Mouse (Mus musculus) liver, embryonic 16.5 days (tissue): ENCODE measurements around the gene Brf1. TPM values are rescaled to one million over a fixed set of nuclear protein-coding genes. Genes with fewer than 3 reads are reported as not detected.

Source experiments
- ATAC-seq: fragments of 200-750 bp; cut with Nextera tagmentation; 2 replicates; pipeline ENCODE4 v1.8.0; 2017; ENCODE audit warnings: low read depth, mild to moderate bottlenecking, moderate number of reproducible peaks, moderate library complexity
- H3K27ac ChIP-seq: fragments of 300-500 bp; sonication (generic); 2 replicates; pipeline ENCODE4 v1.5.1; 2014; ENCODE audit warnings: mild to moderate bottlenecking, low read length
- H3K27me3 ChIP-seq: fragments of 300-500 bp; sonication (generic); 2 replicates; pipeline ENCODE4 v1.6.1; 2014; ENCODE audit warnings: low read depth, low read length, mixed read lengths; ENCODE audit not compliant: control insufficient read depth, insufficient read depth
- H3K36me3 ChIP-seq: fragments of 300-500 bp; sonication (generic); 2 replicates; pipeline ENCODE4 v1.6.1; 2014; ENCODE audit warnings: mild to moderate bottlenecking; ENCODE audit not compliant: control insufficient read depth, insufficient read depth
- H3K4me1 ChIP-seq: fragments of 300-500 bp; sonication (generic); 2 replicates; pipeline ENCODE4 v1.6.1; 2014; ENCODE audit warnings: low read depth, low read length, mixed read lengths; ENCODE audit not compliant: control insufficient read depth
- H3K4me2 ChIP-seq: fragments of 300-500 bp; sonication (generic); 2 replicates; pipeline ENCODE4 v1.6.1; 2014; ENCODE audit warnings: low read depth, low read length, mixed read lengths
- H3K4me3 ChIP-seq: fragments of 300-500 bp; sonication (generic); 2 replicates; pipeline ENCODE4 v1.5.1; 2014; ENCODE audit warnings: low read depth, mild to moderate bottlenecking, low read length
- H3K9ac ChIP-seq: fragments of 300-500 bp; sonication (generic); 2 replicates; pipeline ENCODE4 v1.6.1; 2014; ENCODE audit warnings: low read depth, low read length
- H3K9me3 ChIP-seq: fragments of 300-500 bp; sonication (generic); replicated peaks from 2 replicates; pipeline ENCODE4 v1.6.1; 2016; ENCODE audit warnings: low read length; ENCODE audit not compliant: control insufficient read depth
- WGBS: fragments of 180-500 bp; shearing (Covaris S2); extraction: QIAGEN DNeasy Blood & Tissue Kit; methylation state at CpG from one replicate; pipeline ENCODE4 v1.1.7; 2014; ENCODE audit not compliant: insufficient replicate concordance; 5-methylcytosine and 5-hydroxymethylcytosine counted together
- polyA plus RNA-seq: library from polyadenylated mRNA; unstranded; fragments of >200 nt; fragmentation: Nextera tagmentation; extraction: Ambion mirVana; gene quantifications from 2 replicates; pipeline ENCODE4 v1.2.1, GENCODE M21; 2015

Brf1 gene
- polyA plus RNA-seq, 1 experiment from 2014 or later, result 25.7 TPM

GRCm38 (mm10) chr12:112976371-112977073 lies 24.0 kb downstream of the Brf1 start, which contains the start of gene Btbd6:
Gene Btbd6 (plus strand): TSS chr12:112976482.
- H3K4me2 ChIP-seq, result peak within 1 kb of the TSS; percentile 80
- H3K9ac ChIP-seq, result peak within 1 kb of the TSS; percentile 71
- peak within 1 kb of the TSS; percentile 73 for H3K4me3 ChIP-seq
- no peaks in the 10 kb centered on the region for H3K9me3 ChIP-seq
- ATAC-seq, result peak; percentile 90
- no peaks in the 10 kb centered on the region for H3K27me3 ChIP-seq
- WGBS, result under 1% methylated on average over 64 of the region's 80 CpGs
- H3K27ac ChIP-seq, result peak within 1 kb of the TSS; percentile 60
- peaks cover 17% of the 10 kb centered on the region for H3K36me3 ChIP-seq
- H3K4me1 ChIP-seq, result peaks cover 13% of the 10 kb centered on the region

GRCm38 (mm10) chr12:112974736-112975135 lies 25.8 kb downstream of the Brf1 start:
- ATAC-seq, result no peak

GRCm38 (mm10) chr12:112969616-112970015 lies 30.9 kb downstream of the Brf1 start:
- no peaks in the 10 kb centered on the region for H3K27me3 ChIP-seq
- H3K4me2 ChIP-seq, result no peak overlapping the region
- no peak overlapping the region for H3K4me3 ChIP-seq
- WGBS, result 58% methylated on average over 6 of the region's 6 CpGs
- no peak for ATAC-seq
- H3K9me3 ChIP-seq, result no peaks in the 10 kb centered on the region
- peaks cover 46% of the 10 kb centered on the region for H3K36me3 ChIP-seq
- H3K4me1 ChIP-seq, result no peaks in the 10 kb centered on the region
- H3K27ac ChIP-seq, result no peak overlapping the region
- H3K9ac ChIP-seq, result no peak overlapping the region

More at GRCm38 (mm10) chr12:112974736-112975135, 25.8 kb downstream of the Brf1 start:
- Histone ChIP-seq H3K27me3 (no peaks in the 10 kb centered on the region), H3K27ac (no peak overlapping the region), H3K4me1 (peaks cover 13% of the 10 kb centered on the region), H3K9ac (no peak overlapping the region), H3K9me3 (no peaks in the 10 kb centered on the region), H3K36me3 (peaks cover 19% of the 10 kb centered on the region), H3K4me2 (no peak overlapping the region), H3K4me3 (no peak overlapping the region)
- 78% methylated on average over 9 of the region's 9 CpGs for WGBS

DNA sequence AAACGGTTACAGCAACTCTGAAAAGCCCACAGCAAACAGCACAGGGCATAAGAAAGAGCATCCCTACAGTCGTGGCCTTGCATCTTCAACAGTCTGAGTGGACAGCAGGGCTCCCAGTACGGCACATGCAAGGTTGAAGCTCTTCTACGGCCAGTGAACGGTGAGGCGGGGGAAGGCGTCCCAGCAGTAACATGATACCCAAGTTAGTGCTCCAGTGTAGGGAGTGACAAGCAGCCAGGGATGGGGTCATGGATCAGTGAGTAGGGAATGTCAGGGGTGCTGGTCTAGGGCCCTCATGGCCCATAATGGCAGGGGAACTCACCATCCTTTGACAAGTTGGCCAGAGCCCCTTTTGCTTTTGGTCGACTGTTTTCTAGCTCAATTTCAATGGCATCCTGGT lies 31.6 kb downstream of the Brf1 start:
- ATAC-seq, result no peak
- H3K4me3 ChIP-seq, result no peak overlapping the region
- no peak overlapping the region for H3K4me2 ChIP-seq
- WGBS, result 85% methylated on average over 8 of the region's 8 CpGs
- peaks cover 48% of the 10 kb centered on the region for H3K36me3 ChIP-seq
- H3K27ac ChIP-seq, result no peak overlapping the region
- H3K4me1 ChIP-seq, result no peaks in the 10 kb centered on the region
- no peaks in the 10 kb centered on the region for H3K27me3 ChIP-seq
- no peaks in the 10 kb centered on the region for H3K9me3 ChIP-seq
- H3K9ac ChIP-seq, result no peak overlapping the region

DNA sequence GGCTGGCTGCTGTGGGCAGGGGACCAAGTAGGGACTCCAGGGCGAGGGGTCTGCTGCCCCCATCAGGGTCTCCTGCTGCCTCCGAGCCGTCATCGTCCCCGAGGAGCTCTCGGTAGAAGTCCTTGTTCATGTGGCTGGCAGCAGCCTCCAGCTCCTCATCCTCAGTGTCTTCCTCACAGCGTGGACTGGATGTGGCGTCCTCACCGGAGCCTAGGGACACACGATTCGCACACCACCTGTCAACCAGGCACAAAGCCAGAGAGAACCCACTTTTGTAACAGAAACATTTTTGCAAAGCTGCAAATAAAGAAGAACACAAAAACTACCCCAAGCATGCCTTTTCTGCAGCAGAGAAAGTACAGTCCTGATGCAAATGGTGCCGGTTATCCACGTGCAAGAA lies 34.7 kb downstream of the Brf1 start:
- ATAC-seq, result no peak
- no peak overlapping the region for H3K9ac ChIP-seq
- no peak overlapping the region for H3K4me2 ChIP-seq
- no peak overlapping the region for H3K4me3 ChIP-seq
- WGBS, result 82% methylated on average over 13 of the region's 13 CpGs
- no peaks in the 10 kb centered on the region for H3K4me1 ChIP-seq
- H3K9me3 ChIP-seq, result no peaks in the 10 kb centered on the region
- peaks cover 70% of the 10 kb centered on the region for H3K36me3 ChIP-seq
- H3K27me3 ChIP-seq, result no peaks in the 10 kb centered on the region
- H3K27ac ChIP-seq, result no peak overlapping the region

GRCm38 (mm10) chr12:112961872-112962271 lies 38.6 kb downstream of the Brf1 start:
- H3K4me1 ChIP-seq, result no peaks in the 10 kb centered on the region

DNA sequence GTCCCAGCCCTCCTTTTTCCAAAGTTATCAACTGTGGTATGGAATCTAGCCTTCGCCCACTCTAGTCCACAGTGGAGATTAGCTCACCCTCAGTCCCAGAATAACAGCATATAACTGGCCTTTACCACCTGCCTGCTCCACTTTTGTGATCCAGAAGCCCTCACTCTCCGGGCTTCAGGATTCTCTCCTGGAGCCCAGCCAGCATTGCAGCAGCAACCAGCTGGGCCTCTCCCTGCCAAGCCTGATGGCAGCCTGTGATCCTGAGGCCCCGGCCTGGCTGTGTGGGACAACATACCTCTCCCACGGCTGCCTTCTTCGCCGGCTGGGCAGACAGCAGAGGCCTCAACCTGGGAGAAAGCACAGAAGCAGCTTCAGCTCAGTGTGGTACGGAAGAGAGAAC lies 39.1 kb downstream of the Brf1 start:
- H3K4me3 ChIP-seq, result no peak overlapping the region
- ATAC-seq, result no peak
- H3K36me3 ChIP-seq, result peaks cover 48% of the 10 kb centered on the region
- H3K27me3 ChIP-seq, result no peaks in the 10 kb centered on the region
- H3K4me1 ChIP-seq, result no peaks in the 10 kb centered on the region
- H3K9ac ChIP-seq, result no peak overlapping the region
- no peaks in the 10 kb centered on the region for H3K9me3 ChIP-seq
- no peak overlapping the region for H3K4me2 ChIP-seq
- H3K27ac ChIP-seq, result no peak overlapping the region
- 79% methylated on average over 7 of the region's 7 CpGs for WGBS

More at GRCm38 (mm10) chr12:112961872-112962271, 38.6 kb downstream of the Brf1 start:
- peaks cover 52% of the 10 kb centered on the region for H3K36me3 ChIP-seq
- H3K4me3 ChIP-seq, result no peak overlapping the region
- no peak overlapping the region for H3K4me2 ChIP-seq
- WGBS, result 80% methylated on average over 5 of the region's 5 CpGs
- H3K9ac ChIP-seq, result no peak overlapping the region
- H3K27me3 ChIP-seq, result no peaks in the 10 kb centered on the region
- H3K9me3 ChIP-seq, result no peaks in the 10 kb centered on the region
- ATAC-seq, result no peak
- no peak overlapping the region for H3K27ac ChIP-seq

- no peak overlapping the region for H3K4me2 ChIP-seq
- H3K36me3 ChIP-seq, result peaks cover 39% of the 10 kb centered on the region
- H3K4me1 ChIP-seq, result peaks cover 2% of the 10 kb centered on the region
- 74% methylated on average over 8 of the region's 8 CpGs for WGBS
- no peak overlapping the region for H3K9ac ChIP-seq
- no peaks in the 10 kb centered on the region for H3K9me3 ChIP-seq
- no peak overlapping the region for H3K27ac ChIP-seq
- H3K27me3 ChIP-seq, result no peaks in the 10 kb centered on the region
- no peak overlapping the region for H3K4me3 ChIP-seq
- no peak for ATAC-seq
Measured at GRCm38 (mm10) chr12:112959421-112959820, 41.1 kb downstream of the Brf1 start.

- Histone ChIP-seq H3K4me3 (no peak overlapping the region), H3K9ac (no peak overlapping the region), H3K36me3 (peaks cover 31% of the 10 kb centered on the region), H3K27ac (no peak overlapping the region), H3K4me2 (no peak overlapping the region), H3K9me3 (no peaks in the 10 kb centered on the region), H3K27me3 (no peaks in the 10 kb centered on the region), H3K4me1 (peaks cover 2% of the 10 kb centered on the region)
- no peak for ATAC-seq
- WGBS, result 37% methylated on average over 4 of the region's 4 CpGs
Measured at GRCm38 (mm10) chr12:112958303-112958702, 42.2 kb downstream of the Brf1 start.
